Mouse (Mus musculus): ENCODE measurements around the gene Atf7ip.

DNA sequence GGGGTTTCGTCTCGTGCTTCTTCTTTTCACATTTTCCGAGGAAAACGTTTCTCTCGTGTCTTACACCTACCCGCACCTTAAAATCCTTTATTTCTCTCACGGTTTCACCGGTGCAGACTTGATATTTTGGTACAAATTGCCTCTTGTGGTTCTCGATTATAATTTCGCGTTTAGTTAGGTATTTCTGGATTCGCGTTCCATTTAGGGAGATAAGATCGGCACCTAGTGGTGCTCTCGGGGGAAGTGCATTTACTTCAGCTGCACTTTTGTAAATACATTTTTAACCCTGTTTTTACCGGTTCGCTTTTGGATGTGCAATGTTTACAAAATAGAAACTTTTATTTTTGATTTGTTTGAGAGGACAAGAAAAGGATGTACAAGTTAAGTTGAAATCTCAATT, 13.3 kb downstream of the Atf7ip start:
- no peak for TF ChIP-seq POLR2A (IDR thresholded peaks at IDR 0.05; ENCODE audit: insufficient read length, low read depth)
- TF ChIP-seq MAX (IDR thresholded peaks at IDR 0.05; ENCODE audit: low read depth): no peak
- TF ChIP-seq USF1 (IDR thresholded peaks at IDR 0.05; ENCODE audit: low read depth): no peak
- no peak for TF ChIP-seq MYOG (IDR thresholded peaks at IDR 0.05; ENCODE audit: control insufficient read depth in 1 of 3, insufficient read depth in 1 of 3, insufficient read length in 2 of 3, low read depth in 2 of 3)
- no peak for TF ChIP-seq MYOD1 (IDR thresholded peaks at IDR 0.05; ENCODE audit: control insufficient read depth in 1 of 3, insufficient read length in 2 of 3, low read depth in 2 of 3)
- TF ChIP-seq TCF12 (IDR thresholded peaks at IDR 0.05; ENCODE audit: insufficient read depth, poor library complexity, severe bottlenecking): no peak
- no peak for TF ChIP-seq POLR2AphosphoS2 (IDR thresholded peaks at IDR 0.05; ENCODE audit: insufficient read length, low read depth)
- no peak for TF ChIP-seq TCF3 (IDR thresholded peaks at IDR 0.05; ENCODE audit: insufficient read length, low read depth)
- TF ChIP-seq CEBPB (IDR thresholded peaks at IDR 0.05; ENCODE audit: insufficient read depth, poor library complexity, severe bottlenecking): no peak
- TF ChIP-seq E2F4 (IDR thresholded peaks at IDR 0.05; ENCODE audit: insufficient read depth): no peak
